Mouse (Mus musculus) testis, postnatal 10 days (tissue): ENCODE results near the gene Maml3.

ENCODE experiments used
- DNase-seq: peaks from one replicate; pipeline ENCODE4 v3.0.0; 2021; ENCODE audit warnings: low spot score

The Maml3 gene

GRCm38 (mm10) chr3:51702701-51703286, 402.1 kb downstream of the Maml3 start:
- no peak for DNase-seq

GRCm38 (mm10) chr3:51701950-51702349, 402.9 kb downstream of the Maml3 start:
- no peak for DNase-seq

- peak; percentile 76 for DNase-seq
Observed at GRCm38 (mm10) chr3:51701281-51701751, 403.6 kb downstream of the Maml3 start.

GRCm38 (mm10) chr3:51700731-51701280, 404.1 kb downstream of the Maml3 start:
- no peak for DNase-seq

GRCm38 (mm10) chr3:51700123-51700522, 404.8 kb downstream of the Maml3 start:
- no peak for DNase-seq

GRCm38 (mm10) chr3:51697931-51698330, 406.9 kb downstream of the Maml3 start:
- DNase-seq: no peak

GRCm38 (mm10) chr3:51695713-51696112, 409.2 kb downstream of the Maml3 start:
- DNase-seq: no peak

- no peak for DNase-seq
Observed at GRCm38 (mm10) chr3:51694576-51694975, 410.3 kb downstream of the Maml3 start.

- no peak for DNase-seq
Observed at GRCm38 (mm10) chr3:51693196-51693595, 411.7 kb downstream of the Maml3 start.

- no peak for DNase-seq
Observed at GRCm38 (mm10) chr3:51688725-51689124, 416.2 kb downstream of the Maml3 start.

GRCm38 (mm10) chr3:51686791-51687190, 418.1 kb downstream of the Maml3 start:
- DNase-seq: no peak

GRCm38 (mm10) chr3:51686316-51686715, 418.6 kb downstream of the Maml3 start:
- no peak for DNase-seq

- DNase-seq: no peak
Observed at GRCm38 (mm10) chr3:51685539-51685938, 419.3 kb downstream of the Maml3 start.

- DNase-seq: no peak
Observed at GRCm38 (mm10) chr3:51674963-51675362, 429.9 kb downstream of the Maml3 start.

GRCm38 (mm10) chr3:51673408-51674086, 431.3 kb downstream of the Maml3 start:
- DNase-seq: peak; percentile 70

- DNase-seq: no peak
Observed at GRCm38 (mm10) chr3:51672631-51673030, 432.2 kb downstream of the Maml3 start.

- no peak for DNase-seq
Observed at GRCm38 (mm10) chr3:51671071-51671469, 433.8 kb downstream of the Maml3 start.

- no peak for DNase-seq
Observed at GRCm38 (mm10) chr3:51670414-51671070, 434.3 kb downstream of the Maml3 start.

GRCm38 (mm10) chr3:51668607-51669006, 436.3 kb downstream of the Maml3 start:
- no peak for DNase-seq

GRCm38 (mm10) chr3:51662557-51662956, 442.3 kb downstream of the Maml3 start:
- no peak for DNase-seq

GRCm38 (mm10) chr3:51661880-51662550, 442.9 kb downstream of the Maml3 start:
- no peak for DNase-seq

GRCm38 (mm10) chr3:51661376-51661775, 443.5 kb downstream of the Maml3 start:
- no peak for DNase-seq
